Mouse (Mus musculus) neutrophil, adult 5-6 weeks (primary cell): ENCODE data around the gene Clip3. TPM values are rescaled to one million over a fixed set of nuclear protein-coding genes. Genes with fewer than 3 reads are reported as not detected.

Experiments used
- ATAC-seq: fragments of 151-379, 151-347 bp; 2 replicates; pipeline ENCODE4 v1.8.0; 2017; ENCODE audit warnings: mild to moderate bottlenecking, moderate TSS enrichment; ENCODE audit not compliant: insufficient number of reproducible peaks, poor library complexity, low FRiP score, severe bottlenecking; ENCODE audit errors: extremely low read depth
- total RNA-seq: library from RNA; stranded (forward); fragments of 200-1000 nt; gene quantifications from 2 replicates; pipeline ENCODE4 v1.2.3, GENCODE M21; 2017

Clip3 gene
- total RNA-seq, 1 experiment from 2014 or later: 1.3 TPM

DNA sequence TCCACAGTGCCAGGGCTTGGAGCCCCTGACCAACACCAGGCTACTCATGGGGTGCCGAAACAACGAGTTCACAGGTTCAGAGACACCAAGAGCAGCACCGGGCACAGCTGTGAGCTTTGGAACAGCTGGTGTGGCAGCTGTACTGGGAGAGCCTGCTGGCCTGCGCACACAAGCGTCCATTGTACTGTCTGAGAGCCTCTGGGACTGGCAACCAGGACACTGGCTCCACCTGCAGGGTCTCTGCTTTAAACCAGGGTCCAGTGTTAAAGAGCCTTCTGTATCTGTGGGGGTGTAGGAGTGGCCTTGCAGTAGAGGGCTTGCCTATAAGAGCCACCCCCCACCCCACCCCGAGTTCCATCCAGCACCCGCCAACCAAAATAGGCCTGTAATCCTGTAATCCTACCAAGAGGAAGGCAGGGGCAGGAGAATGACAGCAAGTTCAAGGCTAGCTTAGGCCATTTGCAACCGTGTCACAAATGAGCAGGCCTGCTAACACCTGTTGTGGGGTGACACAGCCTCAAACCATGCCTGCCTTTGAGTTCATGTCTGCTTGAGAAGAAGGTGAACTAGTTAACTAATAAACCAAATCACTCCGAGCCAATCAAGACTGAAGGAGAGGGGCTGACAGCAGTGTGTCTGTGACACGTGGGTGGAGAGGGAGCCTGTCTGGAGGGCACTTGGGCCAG is 1.7 kb upstream of the Clip3 start:
- ATAC-seq: no peak

DNA sequence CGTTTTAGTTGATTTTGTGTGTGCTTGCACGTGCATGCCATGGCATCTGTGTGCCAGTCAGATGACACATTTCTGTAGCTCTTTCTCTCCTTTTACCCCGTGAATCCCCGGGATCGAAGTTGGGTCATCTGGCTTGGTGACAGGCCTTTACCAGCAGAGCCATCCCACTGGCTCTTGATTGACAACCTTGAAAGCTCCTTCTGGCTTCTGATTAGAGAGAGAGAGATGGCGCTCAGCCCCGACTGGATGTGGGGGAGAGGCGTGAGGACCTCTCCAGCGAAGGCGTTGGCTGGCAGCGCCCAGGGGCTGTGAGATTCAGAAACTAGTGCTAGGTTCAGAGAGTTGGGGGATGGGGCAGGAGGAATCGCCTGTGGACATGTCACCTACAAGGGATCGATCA is 2.3 kb downstream of the Clip3 start:
- no peak for ATAC-seq

GRCm38 (mm10) chr7:30294296-30294695 is 2.8 kb downstream of the Clip3 start:
- ATAC-seq: no peak

DNA sequence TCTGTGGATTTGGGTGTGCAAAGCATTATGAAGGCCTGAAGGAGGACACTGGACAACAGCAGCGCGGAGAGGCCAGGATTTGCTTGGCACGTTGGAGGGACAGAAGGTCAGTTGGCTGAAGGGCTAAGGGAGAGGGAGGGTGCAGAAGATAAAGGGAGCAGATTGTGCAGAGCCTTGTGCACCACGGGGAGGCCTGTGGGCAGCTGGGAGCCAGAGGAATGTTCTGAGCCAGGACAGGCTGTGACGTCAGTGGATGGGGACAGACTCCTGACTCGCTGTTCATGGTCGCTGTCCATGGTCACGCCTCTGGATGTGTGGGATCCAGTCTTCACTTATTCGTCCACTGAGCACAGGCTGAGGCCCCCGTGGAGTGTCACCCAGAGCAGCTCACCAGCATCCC is 3.6 kb downstream of the Clip3 start:
- ATAC-seq: no peak

- no peak for ATAC-seq
Measured at GRCm38 (mm10) chr7:30296816-30297215, 5.3 kb downstream of the Clip3 start.

DNA sequence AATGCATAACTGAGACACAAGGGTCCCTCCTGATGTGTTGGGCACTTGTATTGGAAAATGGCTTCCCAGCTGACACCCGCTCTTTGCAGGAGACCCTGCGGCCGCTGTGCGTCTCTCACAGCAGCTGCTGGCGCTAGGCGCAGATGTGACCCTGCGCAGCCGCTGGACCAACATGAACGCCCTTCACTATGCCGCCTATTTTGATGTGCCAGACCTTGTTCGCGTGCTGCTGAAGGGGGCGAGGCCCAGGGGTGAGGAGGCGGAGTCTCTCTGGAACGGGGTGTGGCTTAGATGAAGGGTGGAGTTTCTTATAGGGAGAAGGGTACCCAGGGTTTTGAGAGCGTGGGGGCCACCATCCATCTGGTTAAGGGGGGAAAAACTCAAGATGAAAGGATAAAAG is 5.7 kb downstream of the Clip3 start:
- ATAC-seq: no peak

- peak; percentile 59; the same call in 1 of the 2 replicates for ATAC-seq
Measured at GRCm38 (mm10) chr7:30300914-30301313, 9.4 kb downstream of the Clip3 start.

GRCm38 (mm10) chr7:30306083-30306779 is 14.7 kb downstream of the Clip3 start:
- no peak for ATAC-seq

GRCm38 (mm10) chr7:30308076-30309005 is 16.8 kb downstream of the Clip3 start, which contains the start of gene Alkbh6:
Gene Alkbh6, plus strand, starts transcription at chr7:30308717.
- ATAC-seq: peak; percentile 97

DNA sequence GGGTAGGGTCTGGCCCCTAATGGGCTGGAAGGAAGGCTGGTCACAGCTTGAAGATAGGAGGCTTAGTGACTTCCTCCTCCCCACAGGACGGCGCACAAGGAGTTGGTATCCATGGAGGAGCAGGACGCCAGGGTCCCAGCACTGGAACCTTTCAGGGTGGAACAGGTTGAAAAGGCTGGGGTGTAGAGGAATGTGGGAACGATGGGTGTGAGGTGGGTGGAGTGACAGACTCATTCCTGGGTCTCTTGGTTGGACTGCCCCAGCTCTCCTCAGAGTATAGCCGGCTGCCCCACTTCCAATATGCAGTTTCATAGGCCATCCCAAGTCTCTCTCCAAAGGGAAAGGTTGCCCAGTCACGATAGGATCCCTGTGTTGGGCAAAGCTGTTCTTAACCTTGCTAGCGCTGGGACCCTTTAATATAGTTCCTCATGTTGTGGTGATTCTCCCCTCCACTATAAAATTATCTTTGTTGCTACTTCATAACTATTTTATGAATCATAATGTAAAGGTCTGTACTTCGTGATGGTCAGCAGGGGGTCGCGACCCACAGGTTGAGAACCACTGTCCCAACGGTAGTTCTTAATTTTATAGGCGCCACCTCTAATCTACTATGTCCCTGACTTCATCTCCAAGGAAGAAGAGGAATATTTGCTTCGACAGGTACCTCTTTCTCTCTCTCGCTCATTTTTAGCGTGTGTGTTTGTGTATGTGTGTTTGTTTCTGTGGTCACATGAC is 18.0 kb downstream of the Clip3 start:
- no peak for ATAC-seq

DNA sequence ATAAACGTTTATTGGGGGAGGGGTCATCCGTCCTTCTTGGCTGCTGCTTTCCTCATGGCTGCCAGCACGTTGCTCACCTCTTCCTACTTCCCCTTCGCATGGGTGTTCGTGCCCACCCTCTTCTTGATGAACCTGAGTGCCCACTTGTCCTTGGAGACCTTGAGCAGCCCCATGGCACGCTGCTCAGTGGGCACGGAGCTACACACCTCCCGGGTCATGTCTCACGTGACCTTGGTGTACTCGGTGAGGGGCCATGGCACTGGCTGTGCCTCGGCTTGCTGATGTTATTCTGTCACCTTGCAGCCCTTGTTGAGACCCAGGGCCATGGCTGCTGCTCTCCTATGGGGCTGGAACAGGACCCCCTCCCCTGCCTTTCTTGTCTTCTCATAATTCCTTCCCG is 18.6 kb downstream of the Clip3 start:
- ATAC-seq: no peak

- no peak for ATAC-seq
Measured at GRCm38 (mm10) chr7:30313666-30314320, 22.3 kb downstream of the Clip3 start.

GRCm38 (mm10) chr7:30314721-30315155 is 23.2 kb downstream of the Clip3 start, which contains the start of gene Syne4:
Gene Syne4, plus strand, starts transcription at chr7:30314807.
- ATAC-seq: no peak

DNA sequence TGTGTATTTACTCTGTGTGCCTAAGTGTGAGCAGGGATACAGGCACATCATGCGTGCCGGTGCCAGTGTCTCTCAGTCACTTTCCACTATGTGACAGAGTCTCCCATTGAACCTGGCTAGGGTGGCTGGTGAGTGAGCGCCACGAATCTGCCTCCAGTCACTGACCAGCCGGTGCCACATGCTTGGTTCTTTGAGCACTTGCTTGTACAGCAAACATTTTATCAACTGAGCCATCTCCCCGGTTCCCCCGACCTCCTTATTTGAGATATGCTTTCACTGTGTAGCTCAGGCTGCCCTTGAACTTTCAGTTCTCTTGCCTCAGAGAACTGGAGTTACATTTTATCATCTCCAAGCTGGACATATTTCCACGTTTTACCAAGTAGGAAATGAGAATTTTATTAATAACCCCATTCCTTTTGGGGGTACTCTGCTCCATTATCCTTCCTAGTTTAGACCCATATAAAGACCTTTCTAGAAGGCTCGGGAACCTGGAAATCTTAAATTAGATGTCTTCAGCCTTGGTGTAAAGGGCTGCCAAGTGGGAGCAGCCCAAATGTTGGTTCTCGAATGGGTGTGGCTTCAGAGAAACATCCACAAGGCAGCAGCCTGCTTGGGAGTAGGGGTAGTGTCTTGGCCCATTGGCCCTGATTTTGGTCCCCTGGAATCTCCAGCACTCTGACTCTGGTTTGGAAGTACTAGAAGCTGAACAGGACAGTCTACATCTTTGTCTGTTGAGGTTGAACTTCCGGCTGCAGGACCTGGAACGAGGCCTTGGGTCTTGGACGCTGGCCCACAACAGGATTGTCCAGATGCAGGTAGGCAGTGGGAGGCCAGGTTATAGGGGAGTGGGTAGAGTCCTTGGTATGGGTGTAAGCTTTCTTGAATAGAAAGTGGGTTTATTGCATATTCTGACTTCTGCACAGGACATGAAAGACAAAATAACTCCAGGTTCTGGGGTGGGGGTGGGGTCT is 24.3 kb downstream of the Clip3 start:
- no peak for ATAC-seq

- no peak for ATAC-seq
Measured at GRCm38 (mm10) chr7:30318142-30318541, 26.6 kb downstream of the Clip3 start.

DNA sequence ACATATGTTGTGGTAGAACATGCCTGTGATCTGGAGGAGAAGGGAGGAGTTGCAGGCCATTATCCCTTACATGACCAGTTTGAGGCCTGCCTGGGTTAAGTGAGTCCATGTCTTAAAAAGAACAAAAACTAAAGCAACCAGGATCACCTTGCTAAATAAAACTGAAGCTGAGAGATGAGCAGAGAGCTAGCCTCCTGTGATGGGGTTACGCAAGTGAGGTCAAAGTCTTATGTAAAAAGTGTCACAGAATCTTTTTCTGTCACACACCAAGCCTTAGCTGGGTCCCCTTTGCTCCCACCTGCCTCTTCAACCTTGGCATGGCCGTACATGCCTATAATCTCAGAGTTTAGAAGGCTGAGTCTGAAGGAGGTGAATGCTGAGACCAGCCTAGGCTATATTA is 29.4 kb downstream of the Clip3 start:
- no peak for ATAC-seq
